Mouse (Mus musculus) MEL (cell line): ENCODE data around the gene Rgs13.

ENCODE experiments used
- BHLHE40 ChIP-seq: IDR thresholded peaks from 2 replicates; pipeline ENCODE4 v1.6.1; 2012; ENCODE audit warnings: low read depth, mild to moderate bottlenecking, inconsistent platforms, low read length, improper control_type of control experiment, borderline replicate concordance
- CHD2 ChIP-seq: IDR thresholded peaks from 2 replicates; pipeline ENCODE4 v1.6.1; 2011; ENCODE audit warnings: low read length, improper control_type of control experiment
- CTCF ChIP-seq, 3 experiments: IDR thresholded peaks in 2 of 3; conservative IDR thresholded peaks in 1 of 3; 2 replicates each; pipeline ENCODE4 v1.5.1; 2011 to 2012; ENCODE audit warnings: low read length in 3 of 3, low read depth in 2 of 3, mild to moderate bottlenecking in 2 of 3, improper control_type of control experiment in 1 of 3, inconsistent platforms in 1 of 3, mixed read lengths in 1 of 3, moderate library complexity in 1 of 3; ENCODE audit not compliant: control insufficient read depth in 1 of 3, insufficient read depth in 1 of 3, poor library complexity in 1 of 3, severe bottlenecking in 1 of 3
- GATA1 ChIP-seq: IDR thresholded peaks from 2 replicates; pipeline ENCODE4 v1.6.1; 2011; ENCODE audit warnings: low read depth, low read length, improper control_type of control experiment
- KAT2A ChIP-seq: conservative IDR thresholded peaks from 2 replicates; pipeline ENCODE4 v1.6.1; 2012; ENCODE audit warnings: low read depth, low read length, improper control_type of control experiment, inconsistent platforms
- POLR2A ChIP-seq, 2 experiments: IDR thresholded peaks; 2 replicates each; pipeline ENCODE4 v1.6.1; 2011 to 2012; ENCODE audit warnings: low read length in 2 of 2, mild to moderate bottlenecking in 2 of 2, control low read depth in 1 of 2, improper control_type of control experiment in 1 of 2, low read depth in 1 of 2, moderate library complexity in 1 of 2; ENCODE audit not compliant: control insufficient read depth in 1 of 2, insufficient read depth in 1 of 2, poor library complexity in 1 of 2
- RAD21 ChIP-seq: IDR thresholded peaks from 2 replicates; pipeline ENCODE4 v1.6.1; 2011; ENCODE audit warnings: mild to moderate bottlenecking, low read depth, low read length, improper control_type of control experiment

DNA sequence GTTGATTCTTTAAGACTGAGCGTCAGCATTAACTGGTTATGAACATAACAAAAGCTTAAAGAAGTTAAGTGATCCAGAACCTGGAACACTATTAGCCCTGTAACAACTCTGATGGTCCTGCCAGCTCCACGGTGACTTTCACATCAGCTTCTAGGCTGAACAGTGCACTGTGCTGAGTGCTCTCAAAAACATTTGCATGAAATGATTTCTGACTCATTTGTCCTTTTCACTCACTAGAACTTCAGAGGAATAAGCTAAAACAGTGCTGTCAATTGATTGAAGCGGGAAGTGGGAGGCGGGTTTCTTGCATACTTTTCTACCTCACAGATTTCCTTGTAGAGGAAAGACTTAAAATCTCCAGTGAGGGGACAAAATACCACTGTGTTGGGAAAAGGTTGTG, 8.3 kb downstream of the Rgs13 start:
- TF ChIP-seq CHD2 (no peak), POLR2A (IDR thresholded peaks at IDR 0.05; ENCODE audit: control insufficient read depth in 1 of 2, insufficient read depth in 1 of 2, low read depth in 1 of 2, low read length in 2 of 2, poor library complexity in 1 of 2) (no peak), GATA1 (no peak), CTCF (IDR thresholded peaks at IDR 0.05 in 2 of 3, conservative IDR thresholded peaks at IDR 0.05 in 1 of 3; ENCODE audit: control insufficient read depth in 1 of 3, insufficient read depth in 1 of 3, low read depth in 2 of 3, low read length in 3 of 3, poor library complexity in 1 of 3, severe bottlenecking in 1 of 3) (no peak), KAT2A (no peak), BHLHE40 (no peak), RAD21 (no peak)
